Mouse (Mus musculus): ENCODE measurements around the gene Fam196a. TPM values are rescaled to one million over a fixed set of nuclear protein-coding genes. Genes with fewer than 3 reads are reported as not detected.

Fam196a gene
- total and polyA plus RNA-seq, 2 experiments: not detected

GRCm38 (mm10) chr7:134840066-134840465 lies 98.2 kb downstream of the Fam196a start:
- no peak for TF ChIP-seq CTCF (IDR thresholded peaks at IDR 0.05; ENCODE audit: low read depth, low read length)
- no peak for TF ChIP-seq POLR2A (IDR thresholded peaks at IDR 0.05; ENCODE audit: extremely low read depth, insufficient read depth, low read length)
- WGBS: 90% methylated on average over 2 of the region's 2 CpGs
- no peaks in the 10 kb centered on the region for H3K27me3 ChIP-seq (ENCODE audit: control insufficient read depth, insufficient read depth, low read length)
- H3K27ac ChIP-seq (replicated peaks; ENCODE audit: insufficient read depth, low read depth, low read length): no peak overlapping the region
- H3K4me3 ChIP-seq (ENCODE audit: insufficient read depth, low read depth, low read length): no peak overlapping the region
- no peaks in the 10 kb centered on the region for H3K79me2 ChIP-seq (ENCODE audit: control insufficient read depth, insufficient read depth, low read length)
- DNase-seq (ENCODE audit: extremely low read depth, low read depth, low spot score): no peak
- no peaks in the 10 kb centered on the region for H3K4me1 ChIP-seq (ENCODE audit: control insufficient read depth, insufficient read depth, low read length)
- no peak overlapping the region for H3K9ac ChIP-seq (ENCODE audit: low read depth, low read length)
- no peaks in the 10 kb centered on the region for H3K36me3 ChIP-seq (ENCODE audit: control insufficient read depth, insufficient read depth, low read length)

Data from liver, adult 2 months (tissue).